Mouse (Mus musculus): ENCODE data around the gene Orai3. TPM values are rescaled to one million over a fixed set of nuclear protein-coding genes. Genes with fewer than 3 reads are reported as not detected.
"Not testable (repeated sequence)": the region's sequence is repeated elsewhere in the genome, so short reads cannot be mapped to it uniquely, and the experiment has no call there.

Orai3 gene
- polyA plus RNA-seq (2015; fragmentation: Nextera tagmentation; extraction: Ambion mirVana) = 22.9 and 25.5 TPM in 2 replicates

DNA sequence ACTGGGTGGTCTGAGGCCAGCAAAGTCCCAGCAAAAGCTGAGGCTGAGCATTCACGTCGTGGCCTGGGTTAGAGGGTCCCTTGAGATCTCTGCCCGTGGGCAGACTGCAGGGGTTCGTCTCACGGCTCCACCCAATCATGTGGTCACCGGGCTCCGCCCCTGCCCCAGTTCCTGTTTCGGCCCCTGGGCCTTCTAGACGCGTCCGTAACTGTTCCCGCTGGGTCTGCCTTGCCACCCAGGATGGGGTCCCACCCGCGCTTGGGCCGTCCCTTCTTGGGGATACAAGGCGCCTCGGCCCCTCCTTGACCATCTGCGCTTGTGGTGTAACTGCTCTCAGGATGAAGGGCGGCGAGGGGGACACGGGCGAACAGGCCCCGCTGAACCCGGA is at the start of gene Orai3:
Gene Orai3, plus strand, starts transcription at position 165 of the 388 bp plus-strand sequence.
- Histone ChIP-seq H3K9ac (peak within 1 kb of the TSS; percentile 89), H3K4me3 (replicated peaks) (peak within 1 kb of the TSS; percentile 60), H3K4me2 (replicated peaks) (peak within 1 kb of the TSS; percentile 89), H3K27me3 (replicated peaks) (no peaks in the 10 kb centered on the region), H3K4me1 (replicated peaks) (peaks cover 23% of the 10 kb centered on the region), H3K9me3 (no peaks in the 10 kb centered on the region), H3K36me3 (peaks cover 15% of the 10 kb centered on the region; the same call in 1 of the 2 replicates), H3K27ac (peak within 1 kb of the TSS; percentile 91)
- WGBS = under 1% methylated on average over 24 of the region's 24 CpGs
- peak; percentile 87 for ATAC-seq

GRCm38 (mm10) chr7:127725490-127725889 is 44.1 kb upstream of the Orai3 start:
- no peak for ATAC-seq
- Histone ChIP-seq H3K4me3 (replicated peaks) (no peak overlapping the region), H3K9ac (no peak overlapping the region), H3K27ac (no peak overlapping the region), H3K36me3 (no peaks in the 10 kb centered on the region), H3K27me3 (replicated peaks) (no peaks in the 10 kb centered on the region), H3K9me3 (no peaks in the 10 kb centered on the region), H3K4me2 (replicated peaks) (no peak overlapping the region), H3K4me1 (replicated peaks) (no peaks in the 10 kb centered on the region)
- WGBS = 61% methylated on average over 2 of the region's 2 CpGs

- no peak overlapping the region for H3K9ac ChIP-seq
- no peak overlapping the region for H3K4me2 ChIP-seq (replicated peaks)
- no peaks in the 10 kb centered on the region for H3K4me1 ChIP-seq (replicated peaks)
- H3K27ac ChIP-seq = no peak overlapping the region
- H3K9me3 ChIP-seq = no peaks in the 10 kb centered on the region
- H3K4me3 ChIP-seq (replicated peaks) = no peak overlapping the region
- no peaks in the 10 kb centered on the region for H3K27me3 ChIP-seq (replicated peaks)
- H3K36me3 ChIP-seq = no peaks in the 10 kb centered on the region
- ATAC-seq = no peak
- WGBS = 65% methylated on average over 6 of the region's 6 CpGs
Measured at GRCm38 (mm10) chr7:127725924-127726323, 43.7 kb upstream of the Orai3 start.

- H3K9ac ChIP-seq = no peak overlapping the region
Measured at GRCm38 (mm10) chr7:127727898-127728297, 41.7 kb upstream of the Orai3 start.

GRCm38 (mm10) chr7:127730170-127730569 is 39.4 kb upstream of the Orai3 start:
- WGBS = 76% methylated on average over 4 of the region's 4 CpGs

More at GRCm38 (mm10) chr7:127727898-127728297, 41.7 kb upstream of the Orai3 start:
- 90% methylated on average over 7 of the region's 7 CpGs for WGBS
- Histone ChIP-seq H3K9me3 (no peaks in the 10 kb centered on the region), H3K27ac (no peak overlapping the region), H3K27me3 (replicated peaks) (no peaks in the 10 kb centered on the region), H3K4me2 (replicated peaks) (no peak overlapping the region), H3K4me1 (replicated peaks) (no peaks in the 10 kb centered on the region), H3K36me3 (no peaks in the 10 kb centered on the region), H3K4me3 (replicated peaks) (no peak overlapping the region)
- ATAC-seq = no peak

DNA sequence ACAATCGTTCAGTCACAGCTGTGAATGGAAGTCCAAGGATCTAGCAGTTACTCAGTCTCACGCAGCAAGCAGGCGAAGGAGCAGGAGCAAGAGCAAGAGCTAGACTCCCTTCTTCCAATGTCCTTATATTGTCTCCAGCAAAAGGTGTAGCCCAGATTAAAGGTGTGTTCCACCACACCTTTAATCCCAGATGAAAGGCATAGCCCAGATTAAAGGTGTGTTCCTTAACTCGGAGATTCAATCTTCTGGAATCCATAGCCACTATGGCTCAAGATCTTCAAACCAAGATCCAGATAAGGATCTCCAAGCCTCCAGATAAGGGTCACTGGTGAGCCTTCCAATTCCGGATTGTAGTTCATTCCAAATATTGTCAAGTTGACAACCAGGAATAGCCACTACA is 37.5 kb upstream of the Orai3 start, which contains the start of gene Ctf2:
Gene Ctf2, minus strand, starts transcription at position 101 of the 400 bp plus-strand sequence.
- H3K4me2 ChIP-seq (replicated peaks); H3K27ac ChIP-seq; H3K4me1 ChIP-seq (replicated peaks); H3K27me3 ChIP-seq (replicated peaks); H3K9ac ChIP-seq; H3K4me3 ChIP-seq (replicated peaks); H3K36me3 ChIP-seq; H3K9me3 ChIP-seq; ATAC-seq: not testable (repeated sequence)
- WGBS = 86% methylated on average over 1 of the region's 5 CpGs

More at GRCm38 (mm10) chr7:127730170-127730569, 39.4 kb upstream of the Orai3 start:
- no peak overlapping the region for H3K4me3 ChIP-seq (replicated peaks)
- no peak for ATAC-seq
- no peaks in the 10 kb centered on the region for H3K9me3 ChIP-seq
- no peak overlapping the region for H3K9ac ChIP-seq
- H3K4me2 ChIP-seq (replicated peaks) = no peak overlapping the region
- H3K27me3 ChIP-seq (replicated peaks) = no peaks in the 10 kb centered on the region
- H3K4me1 ChIP-seq (replicated peaks) = no peaks in the 10 kb centered on the region
- H3K27ac ChIP-seq = no peak overlapping the region
- H3K36me3 ChIP-seq = no peaks in the 10 kb centered on the region

- H3K4me2 ChIP-seq (replicated peaks) = peak within 1 kb of the TSS; percentile 86
- H3K27ac ChIP-seq = peak within 1 kb of the TSS; percentile 90
- H3K9me3 ChIP-seq = no peaks in the 10 kb centered on the region
- peak within 1 kb of the TSS; percentile 75; the same call in 1 of the 2 replicates for H3K9ac ChIP-seq
- ATAC-seq = no peak
- H3K4me1 ChIP-seq (replicated peaks) = peaks cover 19% of the 10 kb centered on the region
- H3K4me3 ChIP-seq (replicated peaks) = peak within 1 kb of the TSS; percentile 88
- H3K27me3 ChIP-seq (replicated peaks) = no peaks in the 10 kb centered on the region
- WGBS = under 1% methylated on average over 26 of the region's 26 CpGs
- H3K36me3 ChIP-seq = peaks cover 11% of the 10 kb centered on the region
Measured at GRCm38 (mm10) chr7:127744366-127745045, 25.1 kb upstream of the Orai3 start, which contains the start of gene Fbxl19. Gene Fbxl19 (plus strand): TSS chr7:127744543.

DNA sequence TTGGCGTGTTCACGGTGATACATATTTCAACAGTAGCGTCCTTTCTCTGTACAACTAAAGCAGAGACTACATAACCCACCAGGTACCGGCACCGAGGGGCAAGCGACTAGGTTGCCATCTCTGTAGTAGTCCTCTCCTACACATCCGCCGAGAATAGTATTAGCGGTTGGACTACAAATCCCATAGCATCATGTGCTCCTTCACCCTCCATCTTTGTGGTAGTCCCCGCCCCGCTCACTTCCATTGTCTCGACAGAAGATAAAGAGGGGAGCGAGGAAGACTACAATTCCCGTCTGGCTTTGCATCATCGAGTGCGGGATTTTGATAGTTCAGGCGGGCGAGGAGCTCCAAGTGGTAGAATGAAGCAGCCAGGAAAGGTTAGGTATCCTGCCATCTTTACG is 24.4 kb upstream of the Orai3 start:
- ATAC-seq = peak; percentile 88
- Histone ChIP-seq H3K27ac (peak overlapping the region; percentile 90), H3K36me3 (peaks cover 18% of the 10 kb centered on the region), H3K4me2 (replicated peaks) (peak overlapping the region; percentile 86), H3K4me3 (replicated peaks) (peak overlapping the region; percentile 88), H3K4me1 (replicated peaks) (peaks cover 19% of the 10 kb centered on the region), H3K9me3 (no peaks in the 10 kb centered on the region), H3K9ac (peak overlapping the region; percentile 75), H3K27me3 (replicated peaks) (no peaks in the 10 kb centered on the region)
- WGBS = 0% methylated on average over 19 of the region's 19 CpGs

GRCm38 (mm10) chr7:127745652-127746493 is 23.7 kb upstream of the Orai3 start:
- Histone ChIP-seq H3K36me3 (peaks cover 24% of the 10 kb centered on the region), H3K4me2 (replicated peaks) (peak overlapping the region; percentile 86), H3K9me3 (no peaks in the 10 kb centered on the region), H3K4me3 (replicated peaks) (peak overlapping the region; percentile 88), H3K27ac (peak overlapping the region; percentile 90), H3K27me3 (replicated peaks) (no peaks in the 10 kb centered on the region), H3K9ac (peak overlapping the region; percentile 75), H3K4me1 (replicated peaks) (peaks cover 19% of the 10 kb centered on the region)
- peak; percentile 86 for ATAC-seq
- under 1% methylated on average over 39 of the region's 39 CpGs for WGBS

DNA sequence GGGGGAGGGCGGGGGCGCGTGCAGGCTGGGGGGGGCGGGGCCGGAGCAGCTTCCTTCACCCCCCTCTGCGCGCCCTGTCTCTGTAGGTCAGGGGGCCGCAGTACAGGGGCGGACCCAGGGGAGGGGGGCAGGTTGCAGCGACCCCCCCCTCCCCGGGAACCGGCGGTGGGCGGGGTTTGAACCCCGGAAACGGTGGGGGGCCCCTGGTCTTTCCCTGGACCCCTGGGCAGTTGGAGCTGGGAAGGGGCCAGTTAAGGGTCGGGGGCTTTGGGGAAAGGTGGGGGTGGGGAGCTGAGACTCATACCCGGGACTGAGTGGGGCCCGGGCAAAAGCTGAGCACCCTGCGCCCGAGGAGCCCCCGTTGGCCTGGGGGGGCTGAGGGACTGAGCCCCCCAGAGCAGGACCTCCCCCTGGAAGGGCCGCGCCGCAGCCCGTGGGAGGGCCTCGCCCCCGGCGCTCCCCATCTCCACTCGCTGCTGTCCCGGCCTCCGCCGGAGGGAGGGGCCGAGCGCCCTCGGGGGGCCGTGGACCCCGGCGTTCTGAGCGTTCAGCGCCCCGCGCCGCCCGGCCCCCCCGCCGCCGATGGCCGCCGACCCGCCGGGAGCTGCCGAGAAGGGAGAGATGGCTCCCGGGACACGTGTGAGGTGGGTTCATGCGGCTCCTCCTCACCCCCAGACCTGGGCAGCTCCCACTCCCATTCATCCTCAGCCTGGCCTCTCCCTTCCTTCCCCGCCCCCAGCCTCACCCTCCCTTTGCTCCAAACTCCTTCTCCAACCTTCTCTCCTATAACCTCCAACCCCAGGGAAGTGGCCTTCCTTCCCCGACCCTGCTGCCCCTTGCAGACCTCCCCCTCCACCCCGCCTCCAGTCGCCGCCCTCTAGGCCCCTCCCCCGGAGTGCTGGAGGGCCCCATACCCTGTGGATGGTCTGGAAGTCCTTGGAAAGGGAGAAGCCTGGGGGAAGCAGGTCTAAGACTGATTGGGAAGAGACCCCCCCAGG is 22.8 kb upstream of the Orai3 start:
- Histone ChIP-seq H3K27ac (peak overlapping the region; percentile 90), H3K4me2 (replicated peaks) (peak overlapping the region; percentile 86), H3K4me3 (replicated peaks) (peak overlapping the region; percentile 88), H3K36me3 (peaks cover 33% of the 10 kb centered on the region), H3K9me3 (no peaks in the 10 kb centered on the region), H3K27me3 (replicated peaks) (no peaks in the 10 kb centered on the region), H3K4me1 (replicated peaks) (peaks cover 19% of the 10 kb centered on the region), H3K9ac (peak overlapping the region; percentile 75)
- under 1% methylated on average over 48 of the region's 62 CpGs for WGBS
- ATAC-seq = peak; percentile 17

- Histone ChIP-seq H3K36me3 (peaks cover 38% of the 10 kb centered on the region), H3K4me3 (replicated peaks) (peak overlapping the region; percentile 88), H3K9me3 (no peaks in the 10 kb centered on the region), H3K4me1 (replicated peaks) (peaks cover 19% of the 10 kb centered on the region), H3K27ac (peak overlapping the region; percentile 90), H3K4me2 (replicated peaks) (peak overlapping the region; percentile 86), H3K9ac (peak overlapping the region; percentile 75), H3K27me3 (replicated peaks) (no peaks in the 10 kb centered on the region)
- WGBS = 34% methylated on average over 6 of the region's 6 CpGs
- ATAC-seq = no peak
Measured at GRCm38 (mm10) chr7:127747559-127748234, 21.9 kb upstream of the Orai3 start.
